Mouse (Mus musculus) hematopoietic stem cell, adult 5-6 weeks (primary cell): ENCODE measurements at regions not wholly inside any gene's neighbourhood (a gene's known extent, or its start where the extent isn't known, plus 50 kb on each side); places are given as distances from the start of the nearest gene placed in this dataset.

Experiments used
- ATAC-seq, 2 experiments: fragments of 125-278 bp in 1 of 2; replicated peaks in 1 of 2; 2 replicates each; pipeline ENCODE4 v1.8.0; 2016 to 2017; ENCODE audit warnings: inconsistent platforms in 2 of 2, mild to moderate bottlenecking in 2 of 2, moderate number of reproducible peaks in 2 of 2, low read depth in 1 of 2, moderate TSS enrichment in 1 of 2; ENCODE audit not compliant: low FRiP score in 2 of 2, poor library complexity in 2 of 2, severe bottlenecking in 2 of 2, insufficient read depth in 1 of 2, low TSS enrichment in 1 of 2

- no peak for ATAC-seq
Observed at GRCm38 (mm10) chr14:40758441-40758840, 134.6 kb downstream of the Sh2d4b start.

GRCm38 (mm10) chr14:40740541-40740940, 152.5 kb downstream of the Sh2d4b start:
- ATAC-seq, result no peak

- ATAC-seq, result no peak
Observed at GRCm38 (mm10) chr14:40731861-40732260, 161.2 kb downstream of the Sh2d4b start.

- no peak for ATAC-seq
Observed at GRCm38 (mm10) chr14:40708981-40709531, 184.0 kb downstream of the Sh2d4b start.

- no peak for ATAC-seq
Observed at GRCm38 (mm10) chr14:40707419-40707818, 185.6 kb downstream of the Sh2d4b start.

DNA sequence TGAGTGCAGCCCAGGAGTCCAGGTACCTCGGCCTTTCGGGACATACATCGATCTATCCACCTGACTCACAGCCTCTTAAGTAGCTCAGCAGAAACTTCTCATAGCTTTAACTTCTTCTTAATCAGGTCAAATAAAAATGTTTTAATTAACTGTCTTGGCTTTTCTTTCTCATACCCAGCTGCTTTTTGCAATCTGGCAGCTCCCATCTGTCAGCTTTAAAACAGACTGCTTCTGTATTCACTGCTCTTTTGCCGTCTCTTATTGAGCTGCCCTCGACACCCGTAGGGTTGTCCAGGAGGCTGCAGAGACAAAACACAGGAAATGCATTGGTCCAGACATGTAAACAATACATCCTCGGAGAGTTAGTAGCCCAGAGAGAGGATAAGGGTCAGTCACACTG, 189.6 kb downstream of the Sh2d4b start:
- ATAC-seq, result no peak

GRCm38 (mm10) chr14:40681711-40682110, 211.4 kb downstream of the Sh2d4b start:
- ATAC-seq, result peak; percentile 58 to 82; a peak in 3 of 4 replicates

GRCm38 (mm10) chr14:40653558-40653957, 239.5 kb downstream of the Sh2d4b start:
- ATAC-seq, result no peak
